Mouse (Mus musculus) heart, postnatal 0 days (tissue): ENCODE data around the gene Tmed1.

Experiments used
- CTCF ChIP-seq: IDR thresholded peaks from 2 replicates; pipeline ENCODE4 v1.5.1; 2016; ENCODE audit warnings: antibody characterized with exemption, control low read depth, low read depth
- EP300 ChIP-seq: IDR thresholded peaks from 2 replicates; pipeline ENCODE4 v1.6.1; 2016; ENCODE audit warnings: antibody characterized with exemption, low read depth

GRCm38 (mm10) chr9:21490696-21491095 lies 19.4 kb downstream of the Tmed1 start:
- TF ChIP-seq CTCF (no peak), EP300 (no peak)
